Mouse (Mus musculus) spleen, adult 12 weeks (tissue): ENCODE data around the gene Galnt2.
A peak's percentile ranks its signal among the peaks of the same experiment; 100 is the strongest.

Experiments used
- DNase-seq: peaks from one replicate; pipeline ENCODE4 v3.0.0; 2022; ENCODE audit warnings: low spot score

Galnt2 gene

DNA sequence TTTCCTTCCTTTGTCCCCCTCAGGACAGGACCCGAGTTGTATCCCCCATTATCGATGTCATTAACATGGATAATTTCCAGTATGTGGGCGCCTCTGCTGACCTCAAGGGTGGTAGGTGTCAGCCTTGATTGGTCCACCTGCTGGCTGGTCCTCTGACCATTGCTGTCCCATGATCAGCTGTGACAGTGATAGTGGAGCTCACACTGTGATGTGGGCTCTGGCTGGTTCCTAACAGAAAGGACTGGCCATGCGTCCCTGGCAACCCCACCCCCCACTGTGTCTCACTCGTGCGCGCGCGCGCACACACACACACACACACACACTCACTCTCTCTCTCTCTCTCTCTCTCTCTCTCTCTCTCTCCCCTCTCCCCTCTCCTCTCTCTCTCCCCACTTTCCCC is 98.5 kb downstream of the Galnt2 start:
- DNase-seq: no peak

DNA sequence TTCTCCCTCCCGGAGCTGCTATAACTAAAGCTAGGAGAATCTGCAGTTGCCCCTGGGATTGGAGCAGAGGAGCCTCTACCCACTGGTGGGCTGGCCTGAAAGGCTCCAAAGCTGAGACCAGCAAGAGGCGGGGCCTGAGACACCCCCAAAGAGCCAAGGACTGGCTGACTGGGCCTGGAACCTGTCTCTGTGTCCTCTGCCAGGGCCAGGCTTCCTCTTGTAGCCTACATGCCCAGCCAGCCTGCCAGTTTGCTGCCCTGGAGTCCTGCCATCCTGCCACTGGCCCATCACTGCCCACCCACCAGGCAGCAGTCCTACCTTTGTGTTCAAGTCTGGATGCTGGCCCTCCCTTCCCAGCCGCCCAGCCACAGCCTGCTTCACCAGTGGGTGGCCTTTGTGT is 99.2 kb downstream of the Galnt2 start:
- no peak for DNase-seq

DNA sequence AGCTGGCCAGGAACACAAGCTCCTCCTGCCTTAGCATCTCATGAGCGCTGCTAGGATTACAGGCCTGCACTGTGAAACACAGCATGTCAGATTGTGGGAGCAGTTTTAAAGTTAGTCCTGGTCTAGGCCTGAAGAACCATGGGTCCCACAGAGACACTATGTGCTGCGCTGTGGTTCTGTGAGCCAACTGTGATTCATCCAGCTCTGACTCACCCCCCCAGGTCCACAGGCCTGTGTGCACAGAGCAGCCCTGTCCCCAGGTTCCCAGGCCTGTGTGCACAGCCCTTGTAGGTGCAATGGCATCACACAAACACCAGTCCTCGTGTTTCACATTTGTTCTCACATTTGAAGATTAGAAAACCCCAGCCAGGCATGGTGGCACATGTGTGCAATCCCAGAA is 99.9 kb downstream of the Galnt2 start:
- DNase-seq: no peak

DNA sequence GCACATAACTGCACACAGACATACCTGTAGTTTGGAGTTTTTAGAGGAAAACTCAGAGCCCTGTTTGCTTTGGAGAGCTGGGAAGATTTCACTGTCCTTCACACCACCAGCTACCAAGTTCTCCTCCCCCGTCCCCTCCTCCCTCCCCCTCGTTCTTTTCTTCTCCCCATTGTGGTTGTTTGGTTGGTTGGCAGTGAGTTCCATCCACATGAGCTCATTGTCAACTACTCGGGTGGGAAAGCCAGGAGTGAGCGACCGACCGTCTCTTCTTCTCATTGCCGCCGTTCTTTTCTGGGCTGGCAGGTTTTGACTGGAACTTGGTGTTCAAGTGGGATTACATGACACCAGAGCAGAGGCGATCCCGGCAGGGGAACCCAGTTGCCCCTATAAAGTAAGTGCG is 100.5 kb downstream of the Galnt2 start:
- no peak for DNase-seq

DNA sequence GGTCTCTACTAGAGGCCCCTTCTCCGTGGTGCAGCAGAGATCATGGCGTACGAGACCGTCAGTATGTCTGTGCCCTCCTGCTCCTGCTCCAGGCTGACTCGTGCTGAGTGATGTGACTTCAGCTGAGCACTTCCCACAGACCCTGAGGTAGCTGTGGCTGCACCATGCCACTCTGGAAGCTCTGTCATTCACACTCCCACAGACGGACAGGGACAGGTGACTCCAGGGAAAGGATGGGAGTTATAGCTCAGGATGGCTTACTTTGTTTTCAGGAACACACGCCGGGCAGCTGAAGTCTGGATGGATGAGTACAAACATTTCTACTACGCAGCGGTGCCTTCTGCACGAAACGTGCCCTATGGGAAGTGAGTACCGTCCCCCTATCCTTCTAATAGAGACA is 105.1 kb downstream of the Galnt2 start:
- DNase-seq: no peak

DNA sequence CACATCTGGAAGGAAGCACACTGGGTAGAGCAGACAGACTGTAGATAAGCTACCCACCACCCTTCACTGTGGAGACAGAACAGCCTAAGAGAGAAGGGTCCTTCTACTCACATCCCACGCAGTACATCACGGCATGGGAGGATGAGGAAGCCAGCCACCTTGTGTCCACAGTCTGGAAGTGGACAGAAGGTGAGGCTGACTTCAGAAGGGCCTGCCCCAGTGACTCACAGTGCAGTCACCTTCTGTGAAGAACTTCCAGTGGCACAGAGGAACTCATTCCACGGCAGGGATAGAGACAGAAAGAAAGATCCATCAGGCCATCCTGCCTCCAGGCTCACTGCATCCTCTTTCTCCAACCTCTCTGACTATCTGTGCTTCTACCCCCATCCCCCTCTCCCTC is 108.6 kb downstream of the Galnt2 start:
- no peak for DNase-seq

DNA sequence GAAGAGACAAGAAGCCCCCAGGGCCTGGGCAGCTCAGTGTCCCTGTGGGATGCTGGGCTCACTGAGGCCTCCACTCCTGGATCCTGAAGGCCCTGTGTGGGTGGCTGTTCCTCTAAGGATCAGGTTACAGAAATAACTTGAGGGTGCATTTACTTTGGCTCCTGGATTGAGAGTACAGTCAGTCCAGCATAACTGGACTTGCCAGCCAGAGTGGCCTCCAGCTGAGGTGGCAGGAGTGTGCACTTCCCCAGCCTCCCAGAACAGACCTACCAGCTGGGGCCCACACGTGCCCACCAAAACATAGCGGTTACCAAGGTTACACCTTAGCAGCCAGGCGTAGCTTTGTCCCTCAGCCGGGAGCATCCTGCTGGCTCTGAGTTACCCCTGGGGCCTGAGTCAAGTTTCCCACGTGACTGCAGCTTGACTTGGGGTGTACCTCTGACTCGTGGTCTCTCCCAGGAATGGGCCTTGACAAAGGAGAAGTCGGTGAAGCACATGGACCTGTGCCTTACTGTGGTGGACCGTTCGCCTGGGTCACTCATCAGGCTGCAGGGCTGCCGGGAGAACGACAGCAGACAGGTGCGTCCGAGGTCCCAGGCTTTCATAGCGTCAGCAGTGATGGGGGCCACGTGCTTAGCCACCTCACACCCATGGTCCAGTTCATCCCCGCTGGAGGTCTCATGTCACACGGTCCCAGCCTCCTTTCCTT is 109.3 kb downstream of the Galnt2 start:
- DNase-seq: no peak

DNA sequence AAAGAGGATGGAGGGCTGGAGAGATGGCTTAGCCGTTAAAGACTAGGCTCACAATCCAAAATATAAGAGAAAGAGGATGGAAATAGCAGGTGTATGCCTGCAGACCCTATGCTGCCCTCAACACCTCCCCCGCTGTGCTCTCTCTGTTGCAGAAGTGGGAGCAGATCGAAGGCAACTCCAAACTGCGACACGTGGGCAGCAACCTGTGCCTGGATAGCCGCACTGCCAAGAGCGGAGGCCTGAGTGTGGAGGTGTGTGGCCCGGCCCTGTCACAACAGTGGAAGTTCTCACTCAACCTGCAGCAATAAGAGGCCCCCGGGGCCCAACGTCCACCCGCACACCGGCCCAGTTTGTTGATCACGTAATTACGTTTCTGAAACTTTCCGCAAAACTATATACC is 112.0 kb downstream of the Galnt2 start:
- no peak for DNase-seq

DNA sequence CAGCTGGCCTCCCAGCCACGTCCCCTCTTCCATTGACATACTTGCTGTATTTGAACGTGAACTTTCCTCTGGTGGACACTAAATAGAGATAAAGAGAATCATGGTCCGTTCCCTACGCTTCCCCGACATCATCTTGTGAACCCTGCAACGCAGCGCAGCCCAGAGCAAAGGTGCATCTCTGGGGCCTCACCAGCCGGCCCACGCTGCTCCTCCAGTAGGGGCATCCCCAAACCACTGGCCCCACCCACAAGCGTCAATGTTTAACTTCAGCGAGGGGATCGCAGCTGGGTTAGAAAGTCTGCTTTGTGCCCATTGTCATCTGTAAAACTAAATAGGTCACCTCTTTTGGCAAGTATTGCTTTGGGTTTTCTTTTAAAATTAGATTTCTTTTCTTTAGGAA is 112.8 kb downstream of the Galnt2 start:
- no peak for DNase-seq

DNA sequence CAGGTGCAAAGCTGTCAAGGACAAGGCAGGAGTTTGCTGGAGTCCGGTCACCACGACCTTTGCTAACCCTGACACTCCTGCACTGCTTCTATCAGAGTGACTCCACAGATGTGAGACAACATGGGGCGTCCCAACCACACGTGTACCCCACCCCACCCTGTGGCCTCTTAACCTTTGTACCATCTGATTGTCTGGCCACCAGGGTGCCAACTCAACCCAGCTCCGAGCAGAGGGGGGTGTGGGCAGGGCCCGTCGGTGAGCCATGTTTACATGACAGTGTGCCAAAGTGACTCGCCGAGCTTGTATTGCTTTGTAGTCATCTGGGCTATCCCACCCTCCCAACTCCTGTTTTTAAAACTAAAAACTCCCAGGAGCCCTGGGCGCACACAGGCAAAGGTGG is 113.9 kb downstream of the Galnt2 start:
- no peak for DNase-seq

DNA sequence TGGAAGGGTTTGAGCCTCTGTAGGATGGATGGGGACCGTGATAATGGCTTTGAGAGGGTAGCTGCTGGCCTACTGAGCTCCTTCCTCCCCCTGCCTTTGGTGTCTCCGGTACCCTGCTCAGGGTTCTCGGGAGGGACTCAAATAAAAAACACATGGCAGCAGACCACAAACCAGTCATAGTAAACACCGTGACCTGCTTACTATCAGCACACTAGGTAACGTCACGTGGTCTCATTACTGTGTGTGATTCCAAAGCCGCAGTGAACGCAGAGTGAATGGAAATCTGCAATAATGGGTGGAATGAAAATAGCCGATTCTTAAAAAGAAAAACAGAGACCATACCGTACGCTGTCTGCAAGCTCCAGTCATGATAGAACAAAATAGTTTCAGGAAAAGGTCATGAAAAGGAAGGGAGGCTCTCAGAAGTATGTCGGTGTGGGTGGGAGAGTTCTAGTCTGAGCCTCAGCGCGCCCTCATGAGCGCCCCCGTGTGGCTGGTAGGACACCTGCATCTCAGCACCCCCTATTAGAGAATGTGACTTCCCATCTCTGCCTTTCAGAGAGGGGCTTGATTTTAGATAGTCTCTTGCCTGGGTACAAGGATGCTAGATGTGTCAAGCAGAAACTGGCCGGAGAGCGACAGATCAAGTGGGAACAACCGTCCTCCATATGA is 115.8 kb downstream of the Galnt2 start:
- DNase-seq: peak; percentile 45

DNA sequence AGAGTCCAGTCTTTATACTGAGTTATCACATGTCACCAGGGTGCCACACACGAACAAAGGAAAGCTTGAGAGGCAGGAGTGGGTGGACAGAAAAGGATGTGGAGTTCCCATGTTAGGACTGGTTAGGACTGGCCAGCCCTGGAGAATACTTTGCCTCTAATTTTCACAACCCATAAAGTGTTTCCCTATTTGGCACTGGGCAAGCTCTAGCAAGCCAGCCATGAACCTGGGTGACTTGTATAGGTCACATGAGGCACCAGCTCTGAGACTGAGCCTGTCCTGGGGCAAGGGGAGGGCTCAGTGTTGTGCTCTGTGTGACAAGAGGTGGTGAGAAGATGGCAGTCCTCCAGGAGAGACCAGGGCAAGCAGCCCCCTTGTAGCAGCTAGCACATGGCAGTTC is 116.9 kb downstream of the Galnt2 start:
- DNase-seq: no peak

DNA sequence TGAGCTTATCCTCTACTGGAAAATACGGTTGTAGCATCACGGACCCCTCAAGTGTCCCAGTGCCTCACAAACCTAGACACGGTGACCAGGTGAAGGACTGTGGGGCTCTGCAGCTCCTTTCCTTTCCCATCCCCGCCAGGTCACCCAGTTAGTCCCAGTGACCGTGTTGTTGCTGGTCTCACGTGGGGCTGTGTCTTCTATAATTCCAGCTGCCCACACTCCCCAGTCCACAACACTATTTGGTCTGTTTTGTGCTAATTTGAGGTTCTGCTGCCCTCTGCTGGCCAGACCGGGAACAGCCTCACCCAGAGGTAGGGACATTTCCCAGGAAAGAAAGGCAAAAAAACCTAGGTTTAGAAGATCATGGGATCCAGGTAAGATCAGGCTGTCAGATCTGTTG is 118.5 kb downstream of the Galnt2 start:
- DNase-seq: peak; percentile 61

DNA sequence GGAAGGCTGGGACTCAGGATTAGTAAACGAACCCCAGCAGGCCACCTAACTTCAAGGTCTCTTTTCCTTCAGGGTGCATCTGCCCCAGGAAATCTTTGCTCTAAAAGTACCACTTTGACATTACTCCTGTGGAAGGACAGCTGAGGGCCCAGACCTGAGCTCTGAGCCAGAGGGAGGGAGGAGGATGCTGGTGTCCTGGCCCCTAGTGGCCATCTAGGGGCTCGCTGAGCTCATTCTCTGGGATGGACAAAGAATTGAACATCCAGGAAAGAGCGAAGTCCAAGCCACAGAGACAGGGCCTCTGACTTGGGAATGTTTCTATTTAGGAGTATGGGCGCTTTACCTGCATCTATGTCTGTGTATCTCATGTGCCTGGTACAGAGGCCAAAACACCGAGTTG is 120.4 kb downstream of the Galnt2 start:
- DNase-seq: no peak

DNA sequence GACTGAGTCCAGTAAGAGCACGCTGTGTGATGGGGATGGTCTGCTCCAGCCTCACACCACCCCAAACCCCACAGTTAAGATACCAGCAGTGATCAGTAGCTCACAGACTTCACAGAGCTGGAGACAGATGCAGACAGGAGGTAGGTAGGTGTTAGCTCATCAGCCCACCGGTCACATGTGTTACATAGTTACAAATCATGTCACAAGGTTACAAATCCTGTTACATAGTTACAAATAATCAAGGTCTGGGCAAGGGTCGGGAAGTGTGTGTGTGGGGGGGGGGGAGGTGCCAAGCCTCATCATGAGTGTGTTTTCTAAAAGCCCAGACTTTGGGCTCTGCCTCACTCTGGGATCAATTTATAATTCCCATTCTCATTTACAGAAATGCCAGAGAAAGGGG is 129.7 kb downstream of the Galnt2 start:
- no peak for DNase-seq

DNA sequence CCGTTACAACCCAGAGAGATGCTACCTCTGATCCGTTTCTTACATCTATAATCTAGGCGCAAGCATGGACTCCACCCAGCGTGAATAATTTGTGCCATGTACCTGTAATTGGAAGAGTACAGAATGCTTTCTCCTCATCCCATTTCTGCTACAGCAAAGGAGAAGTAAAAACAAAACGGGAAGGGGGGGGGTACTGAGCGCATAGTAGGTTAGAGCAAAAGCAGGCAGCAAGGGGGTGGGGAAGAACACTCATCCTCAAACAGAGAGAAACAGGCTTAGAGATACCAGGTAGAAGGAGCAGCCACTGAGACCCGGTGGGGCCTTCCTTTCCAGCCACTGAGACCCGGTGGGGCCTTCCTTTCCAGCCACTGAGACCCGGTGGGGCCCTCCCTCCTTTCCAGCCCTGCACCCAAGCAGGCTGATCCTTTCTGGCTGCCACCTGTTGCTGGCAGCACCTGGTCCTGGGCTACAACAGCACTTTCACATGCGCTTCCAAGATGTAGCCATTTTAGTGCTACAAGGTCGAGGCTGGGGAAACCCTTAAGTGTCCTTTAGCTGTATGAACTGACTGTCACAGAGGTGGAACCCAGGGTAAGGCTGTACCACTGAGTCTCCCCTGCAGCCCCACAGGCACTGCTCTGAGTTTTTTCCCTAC is 130.7 kb downstream of the Galnt2 start:
- DNase-seq: no peak

DNA sequence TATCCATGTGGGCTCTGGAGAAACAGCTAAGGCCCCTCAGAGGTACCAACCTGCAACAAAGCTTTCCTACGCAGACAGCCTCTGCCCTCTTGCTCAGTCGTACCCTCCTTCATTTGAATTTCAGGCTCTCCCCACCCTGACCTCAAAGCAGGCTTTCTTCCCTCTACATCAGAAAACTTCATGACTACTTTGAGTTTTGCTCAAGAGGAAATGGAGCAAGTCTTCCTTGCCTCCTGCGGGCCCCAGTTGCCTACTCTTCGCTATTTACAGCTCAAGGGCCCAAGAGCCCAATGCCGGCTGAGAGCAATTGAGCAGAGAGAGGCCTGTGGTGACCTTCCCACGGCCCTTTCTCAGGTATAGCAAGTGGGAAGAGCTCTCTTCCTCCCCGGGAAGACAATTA is 131.4 kb downstream of the Galnt2 start:
- no peak for DNase-seq

DNA sequence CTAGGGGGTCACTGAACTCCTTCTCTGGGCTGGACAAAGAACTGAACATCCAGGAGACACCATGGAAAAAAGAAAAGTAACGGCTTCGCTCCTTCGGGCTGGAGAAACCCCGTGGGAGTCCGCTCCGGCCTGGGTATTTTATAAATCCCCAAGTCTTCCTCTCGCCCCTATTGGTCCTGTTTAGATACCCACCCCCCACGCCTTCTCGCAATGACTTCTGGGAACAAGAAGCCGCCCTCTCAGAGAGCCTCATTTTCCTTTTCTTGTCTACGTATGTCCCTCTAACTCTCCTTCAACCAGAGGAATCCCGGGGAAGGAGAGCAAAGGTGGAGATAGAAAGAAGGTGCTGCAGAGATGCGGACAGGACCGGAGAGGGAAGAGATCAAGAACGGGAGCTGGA is 132.1 kb downstream of the Galnt2 start:
- DNase-seq: no peak

DNA sequence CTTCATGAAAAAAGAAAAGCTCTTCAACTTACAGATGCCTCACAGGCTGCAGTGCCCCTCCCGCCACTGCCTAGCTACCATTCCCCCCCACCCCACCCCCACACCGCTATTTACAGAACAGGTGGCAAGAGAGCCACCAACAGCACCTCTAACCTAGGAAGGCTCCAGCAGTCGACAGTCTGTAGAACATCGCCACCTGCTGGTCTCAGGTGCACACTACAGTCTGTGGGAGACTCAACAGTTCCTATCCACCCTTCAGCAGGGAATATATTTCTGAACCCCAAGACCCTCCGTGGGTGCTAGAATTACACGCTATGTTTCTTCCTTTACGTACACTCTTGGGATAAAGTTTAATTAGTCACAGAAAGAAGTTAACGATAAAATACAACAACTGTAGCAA is 137.0 kb downstream of the Galnt2 start:
- peak; percentile 29 for DNase-seq

DNA sequence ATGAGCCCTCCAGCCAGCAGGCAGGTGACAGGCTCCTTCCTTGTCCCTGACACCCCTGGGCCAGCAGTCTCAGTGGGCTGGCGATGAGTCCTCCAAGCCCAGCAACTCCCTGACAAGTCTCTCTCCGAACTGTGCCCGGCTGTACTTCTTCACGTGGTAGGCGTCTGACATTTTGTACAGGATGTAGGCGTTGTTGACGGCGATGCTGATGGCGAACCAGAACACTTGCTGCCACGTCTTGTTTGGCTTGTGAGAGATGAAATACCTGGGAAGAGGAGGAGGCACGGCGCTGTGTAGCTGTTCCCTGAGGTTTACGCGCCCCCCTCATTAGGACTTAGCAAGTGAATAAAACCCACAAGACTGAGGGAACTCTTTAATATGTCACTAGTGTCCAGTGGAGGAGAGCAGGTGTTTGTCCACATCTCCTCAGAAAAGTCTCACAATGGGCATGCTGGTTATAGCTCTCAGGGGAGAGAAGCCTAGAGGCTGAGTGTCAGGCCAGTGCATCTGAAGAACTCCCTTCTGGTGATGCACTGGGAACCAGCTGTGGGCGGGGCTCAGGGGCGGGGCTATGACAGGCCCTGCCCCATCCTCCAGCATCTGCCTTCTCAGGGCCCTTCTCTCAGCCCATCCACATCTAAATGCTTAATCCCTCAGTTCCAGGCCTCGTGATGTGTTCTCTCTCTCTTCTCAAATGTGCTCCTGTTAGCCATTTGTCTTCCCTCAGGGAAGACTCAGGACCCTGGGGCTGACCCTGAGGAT is 139.4 kb downstream of the Galnt2 start:
- no peak for DNase-seq

DNA sequence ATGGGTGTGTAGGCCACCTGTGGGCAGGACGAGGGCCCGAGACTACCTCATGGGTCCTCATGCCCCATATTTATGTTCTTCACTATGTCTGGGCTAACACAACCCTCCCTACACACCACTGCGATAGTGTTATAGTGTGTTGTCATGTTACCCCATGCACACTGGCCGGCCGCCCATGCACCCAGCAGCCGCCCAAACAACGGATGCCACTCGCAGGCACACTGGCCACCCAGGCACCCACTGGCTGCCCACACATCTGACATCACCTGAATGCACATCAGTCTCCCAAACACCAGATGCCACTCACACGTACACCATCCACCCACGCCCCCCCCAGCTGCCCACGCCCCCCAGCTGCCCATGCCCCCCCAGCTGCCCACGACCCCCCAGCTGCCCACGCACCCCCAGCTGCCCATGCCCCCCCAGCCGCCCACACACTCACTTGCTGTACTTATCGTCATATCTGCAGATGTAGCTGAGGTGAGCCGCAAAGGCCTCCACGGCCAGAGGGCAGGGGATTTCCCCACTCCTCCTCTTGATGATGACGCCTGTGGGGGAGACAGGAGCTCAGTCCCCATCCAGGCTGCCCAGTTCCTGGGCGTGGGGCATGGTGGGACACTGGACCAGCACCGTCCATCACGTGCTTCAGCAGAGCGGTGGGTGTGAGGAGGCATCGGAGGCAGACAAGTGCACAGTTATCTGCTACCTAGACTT is 140.4 kb downstream of the Galnt2 start:
- DNase-seq: no peak

DNA sequence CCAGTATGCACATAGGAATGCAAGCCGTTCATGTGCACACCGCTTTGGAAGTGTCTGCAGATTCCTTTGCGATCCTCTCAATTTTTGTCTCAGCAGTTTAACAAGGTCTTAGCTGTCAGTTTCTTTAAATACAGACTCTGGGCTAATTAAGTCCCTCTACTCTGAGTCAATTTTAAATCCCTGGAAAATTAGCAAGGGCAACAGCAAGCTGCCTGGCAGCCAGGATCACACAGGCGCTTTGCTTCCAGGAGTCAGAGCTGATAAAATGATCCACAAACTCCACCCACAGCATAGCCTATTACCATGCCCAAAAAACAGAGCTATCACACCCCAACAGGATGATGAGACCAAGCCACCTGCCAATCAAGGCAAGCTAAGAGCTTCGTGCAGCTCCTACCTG is 142.6 kb downstream of the Galnt2 start:
- DNase-seq: no peak
